Mouse (Mus musculus) layer of hippocampus, postnatal 25 days (tissue): ENCODE measurements around the gene Plaur. TPM values are rescaled to one million over a fixed set of nuclear protein-coding genes. Genes with fewer than 3 reads are reported as not detected.
"Not testable (repeated sequence)": the region's sequence is repeated elsewhere in the genome, so short reads cannot be mapped to it uniquely, and the experiment has no call there.

Experiments used
- DNase-seq, 2 experiments: peaks; one replicate each; pipeline ENCODE4 v3.0.0; 2022; ENCODE audit warnings: mixed read lengths in 2 of 2, low spot score in 1 of 2; ENCODE audit errors: extremely low spot score in 1 of 2
- total RNA-seq, 2 experiments: library from RNA; stranded (reverse); gene quantifications; 2 replicates each; pipeline ENCODE4 v1.2.3; 2021

Gene Plaur
- total RNA-seq, 2 experiments from 2014 or later, result 0.40 to 1.0 TPM

- no peak for DNase-seq
Observed at GRCm38 (mm10) chr7:24505447-24506064, 43.3 kb downstream of the Plaur start.

GRCm38 (mm10) chr7:24506065-24506459, 43.8 kb downstream of the Plaur start:
- no peak for DNase-seq

GRCm38 (mm10) chr7:24506476-24506837, 44.2 kb downstream of the Plaur start:
- peak in 1 of 2 experiments; percentile 41 for DNase-seq

- DNase-seq, result peak; percentile 71 to 83
Observed at GRCm38 (mm10) chr7:24506838-24507725, 44.8 kb downstream of the Plaur start, which contains the start of gene Zfp428. Gene Zfp428 (plus strand): TSS chr7:24507006.

- DNase-seq, result peak in 1 of 2 experiments; percentile 23
Observed at GRCm38 (mm10) chr7:24507726-24508114, 45.4 kb downstream of the Plaur start.

GRCm38 (mm10) chr7:24512355-24512754, 50.1 kb downstream of the Plaur start, which contains the start of gene AC161166.1:
Gene AC161166.1 (minus strand): TSS chr7:24512455.
- DNase-seq, result no peak

- peak in 1 of 2 experiments; percentile 49 for DNase-seq
Observed at GRCm38 (mm10) chr7:24516319-24516718, 54.0 kb downstream of the Plaur start.

- no peak for DNase-seq
Observed at GRCm38 (mm10) chr7:24517077-24517476, 54.8 kb downstream of the Plaur start.

- DNase-seq, result no peak
Observed at GRCm38 (mm10) chr7:24517654-24518053, 55.4 kb downstream of the Plaur start.

- no peak for DNase-seq
Observed at GRCm38 (mm10) chr7:24519130-24519529, 56.8 kb downstream of the Plaur start.

GRCm38 (mm10) chr7:24520054-24520453, 57.8 kb downstream of the Plaur start:
- not testable (repeated sequence) for DNase-seq

GRCm38 (mm10) chr7:24522805-24523204, 60.5 kb downstream of the Plaur start:
- no peak for DNase-seq

GRCm38 (mm10) chr7:24523723-24524122, 61.4 kb downstream of the Plaur start:
- DNase-seq, result no peak

- DNase-seq, result no peak
Observed at GRCm38 (mm10) chr7:24524978-24525377, 62.7 kb downstream of the Plaur start.

Other genes starting within 250 kb of the Plaur start
- gene Zfp109, start 224.9 kb upstream of the Plaur start, total RNA-seq, result 1 to 10 TPM; 8.5 to 9.0 TPM
- 1 to 10 TPM; 7.7 to 8.1 TPM for gene Zfp108, start 207.7 kb upstream of the Plaur start, total RNA-seq
- 10 to 100 TPM; 12.5 to 13.2 TPM for gene Zfp93, start 192.1 kb upstream of the Plaur start, total RNA-seq
- 10 to 100 TPM; 24.1 to 27.5 TPM for gene Zfp61, start 161.3 kb upstream of the Plaur start, total RNA-seq
- gene Zfp94, start 145.8 kb upstream of the Plaur start, total RNA-seq, result 10 to 100 TPM; 12.5 to 15.0 TPM
- not detected for gene Tescl, start 128.5 kb upstream of the Plaur start, total RNA-seq
- gene Lypd5, start 113.3 kb upstream of the Plaur start, total RNA-seq, result not detected
- under 1 TPM; 0.27 to 0.47 TPM for gene Kcnn4, start 92.2 kb upstream of the Plaur start, total RNA-seq
- gene Smg9, start 62.9 kb upstream of the Plaur start, total RNA-seq, result 10 to 100 TPM; 32.9 to 37.9 TPM
- gene Irgc1, start 10.2 kb upstream of the Plaur start, total RNA-seq, result not detected
- 100 to 1,000 TPM; 156 to 179 TPM for gene Cadm4, start 19.5 kb downstream of the Plaur start, total RNA-seq
- 10 to 100 TPM; 39.8 to 45.0 TPM for gene Zfp428, start 44.5 kb downstream of the Plaur start, total RNA-seq
- gene AC161166.1, start 50.0 kb downstream of the Plaur start, total RNA-seq, result not detected
- 10 to 100 TPM; 69.0 to 71.9 TPM for gene Irgq, start 68.2 kb downstream of the Plaur start, total RNA-seq
- not detected for gene Pinlyp, start 83.6 kb downstream of the Plaur start, total RNA-seq
- gene Xrcc1, start 83.8 kb downstream of the Plaur start, total RNA-seq, result 10 to 100 TPM; 34.8 to 43.0 TPM
- 10 to 100 TPM in 1 of 2 experiments, 1 to 10 TPM in 1; 9.0 to 11.5 TPM for gene Ethe1, start 125.1 kb downstream of the Plaur start, total RNA-seq
- 1 to 10 TPM; 5.6 to 6.2 TPM for gene Zfp575, start 125.2 kb downstream of the Plaur start, total RNA-seq
- gene Phldb3, start 148.3 kb downstream of the Plaur start, total RNA-seq, result under 1 TPM; 0.19 to 0.20 TPM
- 1 to 10 TPM; 1.4 to 1.6 TPM for gene Lypd3, start 174.1 kb downstream of the Plaur start, total RNA-seq
- not detected for gene Tex101, start 214.2 kb downstream of the Plaur start, total RNA-seq
- gene BC049730, start 246.8 kb downstream of the Plaur start, total RNA-seq, result not detected